Mouse (Mus musculus) midbrain, embryonic 12.5 days (tissue): ENCODE measurements around the gene Slc46a1. TPM values are rescaled to one million over a fixed set of nuclear protein-coding genes. Genes with fewer than 3 reads are reported as not detected.

Experiments
- ATAC-seq: fragments of 200-750 bp; cut with Nextera tagmentation; 2 replicates; pipeline ENCODE4 v1.8.0; 2017; ENCODE audit warnings: low read depth, moderate TSS enrichment, moderate library complexity; ENCODE audit not compliant: low FRiP score
- H3K27ac ChIP-seq: fragments of 300-500 bp; sonication (generic); replicated peaks from 2 replicates; pipeline ENCODE4 v1.5.1; 2016; ENCODE audit warnings: mild to moderate bottlenecking
- H3K27me3 ChIP-seq: fragments of 300-500 bp; sonication (generic); 2 replicates; pipeline ENCODE4 v1.6.1; 2016; ENCODE audit warnings: mild to moderate bottlenecking
- H3K36me3 ChIP-seq: fragments of 300-500 bp; sonication (generic); 2 replicates; pipeline ENCODE4 v1.6.1; 2016
- H3K4me1 ChIP-seq: fragments of 300-500 bp; sonication (generic); 2 replicates; pipeline ENCODE4 v1.6.1; 2016
- H3K4me2 ChIP-seq: fragments of 300-500 bp; sonication (generic); replicated peaks from 2 replicates; pipeline ENCODE4 v1.6.1; 2016; ENCODE audit warnings: mild to moderate bottlenecking, moderate library complexity
- H3K4me3 ChIP-seq: fragments of 300-500 bp; sonication (generic); 2 replicates; pipeline ENCODE4 v1.5.1; 2016; ENCODE audit warnings: mild to moderate bottlenecking
- H3K9ac ChIP-seq: fragments of 300-500 bp; sonication (generic); replicated peaks from 2 replicates; pipeline ENCODE4 v1.6.1; 2016; ENCODE audit warnings: mild to moderate bottlenecking, moderate library complexity
- H3K9me3 ChIP-seq: fragments of 300-500 bp; sonication (generic); 2 replicates; pipeline ENCODE4 v1.6.1; 2016; ENCODE audit warnings: mild to moderate bottlenecking
- WGBS: fragments of 180-500 bp; shearing (Covaris S2); methylation state at CpG from one replicate; pipeline ENCODE4 v1.1.7; 2016; 5-methylcytosine and 5-hydroxymethylcytosine counted together
- polyA plus RNA-seq: library from polyadenylated mRNA; unstranded; fragments of >200 nt; fragmentation: Nextera tagmentation; extraction: Ambion mirVana; gene quantifications from 2 replicates; pipeline ENCODE4 v1.2.1, GENCODE M21; 2016

Gene Slc46a1
- polyA plus RNA-seq, 1 experiment from 2014 or later: 17.8 TPM

- Histone ChIP-seq H3K4me3 (peak overlapping the region; percentile 30), H3K36me3 (peaks cover 19% of the 10 kb centered on the region), H3K4me2 (peak overlapping the region; percentile 55), H3K27me3 (peaks cover 69% of the 10 kb centered on the region), H3K27ac (0 out of 2 replicates have a peak overlapping the region, but pooled peaks have one; percentile 1), H3K9me3 (no peaks in the 10 kb centered on the region), H3K4me1 (peaks cover 13% of the 10 kb centered on the region), H3K9ac (peak overlapping the region; percentile 48)
- peak; percentile 49 for ATAC-seq
- WGBS: 8% methylated on average over 48 of the region's 48 CpGs
Observed at GRCm38 (mm10) chr11:78490781-78491241, 25.3 kb downstream of the Slc46a1 start.

- peak overlapping the region; percentile 89 for H3K4me3 ChIP-seq
- H3K9me3 ChIP-seq: no peaks in the 10 kb centered on the region
- peak overlapping the region; percentile 89 for H3K4me2 ChIP-seq
- H3K27ac ChIP-seq: no peak overlapping the region
- no peaks in the 10 kb centered on the region for H3K36me3 ChIP-seq
- H3K4me1 ChIP-seq: peaks cover 31% of the 10 kb centered on the region
- WGBS: 7% methylated on average over 6 of the region's 6 CpGs
- no peak for ATAC-seq
- peaks cover 54% of the 10 kb centered on the region for H3K27me3 ChIP-seq
- peak overlapping the region; percentile 90 for H3K9ac ChIP-seq
Observed at GRCm38 (mm10) chr11:78495904-78496303, 30.4 kb downstream of the Slc46a1 start.

- ATAC-seq: peak; percentile 82
- H3K36me3 ChIP-seq: no peaks in the 10 kb centered on the region
- peak overlapping the region; percentile 90 for H3K9ac ChIP-seq
- H3K4me1 ChIP-seq: peaks cover 27% of the 10 kb centered on the region
- no peaks in the 10 kb centered on the region for H3K9me3 ChIP-seq
- H3K4me2 ChIP-seq: peak overlapping the region; percentile 89
- under 1% methylated on average over 44 of the region's 44 CpGs for WGBS
- H3K27me3 ChIP-seq: peaks cover 49% of the 10 kb centered on the region
- peak overlapping the region; percentile 89 for H3K4me3 ChIP-seq
- H3K27ac ChIP-seq: peak overlapping the region; percentile 90
Observed at GRCm38 (mm10) chr11:78497071-78497541, 31.6 kb downstream of the Slc46a1 start.

- Histone ChIP-seq H3K9me3 (no peaks in the 10 kb centered on the region), H3K9ac (peak within 1 kb of the TSS; percentile 90), H3K27me3 (peaks cover 49% of the 10 kb centered on the region), H3K4me3 (peak within 1 kb of the TSS; percentile 89), H3K4me2 (peak within 1 kb of the TSS; percentile 89), H3K4me1 (peaks cover 27% of the 10 kb centered on the region), H3K27ac (peak within 1 kb of the TSS; percentile 90), H3K36me3 (no peaks in the 10 kb centered on the region)
- 2% methylated on average over 35 of the region's 36 CpGs for WGBS
- peak; percentile 93 for ATAC-seq
Observed at GRCm38 (mm10) chr11:78497544-78498522, 32.3 kb downstream of the Slc46a1 start, which contains the start of gene Sarm1. Gene Sarm1, minus strand, starts transcription at chr11:78497754.

GRCm38 (mm10) chr11:78499004-78499403 lies 33.5 kb downstream of the Slc46a1 start, which contains the start of gene Vtn:
Gene Vtn, plus strand, starts transcription at chr11:78499091.
- H3K4me1 ChIP-seq: peaks cover 27% of the 10 kb centered on the region
- H3K9ac ChIP-seq: peak within 1 kb of the TSS; percentile 53; the same call in 1 of the 2 replicates
- H3K4me2 ChIP-seq: peak within 1 kb of the TSS; percentile 89
- 32% methylated on average over 7 of the region's 7 CpGs for WGBS
- peak within 1 kb of the TSS; percentile 90 for H3K27ac ChIP-seq
- no peaks in the 10 kb centered on the region for H3K36me3 ChIP-seq
- H3K27me3 ChIP-seq: peaks cover 48% of the 10 kb centered on the region
- H3K4me3 ChIP-seq: peak within 1 kb of the TSS; percentile 89
- ATAC-seq: no peak
- H3K9me3 ChIP-seq: no peaks in the 10 kb centered on the region

- H3K27ac ChIP-seq: no peak overlapping the region
- H3K4me3 ChIP-seq: no peak overlapping the region
- ATAC-seq: no peak
- no peaks in the 10 kb centered on the region for H3K36me3 ChIP-seq
- H3K9me3 ChIP-seq: no peaks in the 10 kb centered on the region
- WGBS: 41% methylated on average over 16 of the region's 16 CpGs
- H3K4me2 ChIP-seq: peak overlapping the region; percentile 10; the same call in 1 of the 2 replicates
- peaks cover 43% of the 10 kb centered on the region for H3K27me3 ChIP-seq
- no peak overlapping the region for H3K9ac ChIP-seq
- peaks cover 27% of the 10 kb centered on the region for H3K4me1 ChIP-seq
Observed at GRCm38 (mm10) chr11:78499543-78499942, 34.0 kb downstream of the Slc46a1 start.

- Histone ChIP-seq H3K4me2 (0 out of 2 replicates have a peak overlapping the region, but pooled peaks have one; percentile 0), H3K4me1 (peaks cover 25% of the 10 kb centered on the region), H3K4me3 (no peak overlapping the region), H3K36me3 (no peaks in the 10 kb centered on the region), H3K9ac (no peak overlapping the region), H3K9me3 (no peaks in the 10 kb centered on the region), H3K27ac (no peak overlapping the region), H3K27me3 (peaks cover 34% of the 10 kb centered on the region; the same call in 1 of the 2 replicates)
- WGBS: 76% methylated on average over 9 of the region's 9 CpGs
- no peak for ATAC-seq
Observed at GRCm38 (mm10) chr11:78500623-78501202, 35.2 kb downstream of the Slc46a1 start.

- no peak for ATAC-seq
- Histone ChIP-seq H3K9me3 (no peaks in the 10 kb centered on the region), H3K27ac (no peak overlapping the region), H3K36me3 (peaks cover 7% of the 10 kb centered on the region), H3K4me3 (no peak overlapping the region), H3K9ac (no peak overlapping the region), H3K4me2 (no peak overlapping the region), H3K27me3 (peaks cover 29% of the 10 kb centered on the region; the same call in 1 of the 2 replicates), H3K4me1 (peaks cover 17% of the 10 kb centered on the region)
- 76% methylated on average over 20 of the region's 20 CpGs for WGBS
Observed at GRCm38 (mm10) chr11:78501529-78501928, 36.0 kb downstream of the Slc46a1 start.

- no peak within 1 kb of the TSS for H3K4me3 ChIP-seq
- no peak for ATAC-seq
- peaks cover 29% of the 10 kb centered on the region; the same call in 1 of the 2 replicates for H3K27me3 ChIP-seq
- peaks cover 22% of the 10 kb centered on the region for H3K36me3 ChIP-seq
- no peak within 1 kb of the TSS for H3K27ac ChIP-seq
- no peaks in the 10 kb centered on the region for H3K9me3 ChIP-seq
- H3K4me1 ChIP-seq: peaks cover 10% of the 10 kb centered on the region; the same call in 1 of the 2 replicates
- 72% methylated on average over 7 of the region's 7 CpGs for WGBS
- no peak within 1 kb of the TSS for H3K4me2 ChIP-seq
- no peak within 1 kb of the TSS for H3K9ac ChIP-seq
Observed at GRCm38 (mm10) chr11:78502909-78503650, 37.6 kb downstream of the Slc46a1 start, which contains the start of gene Sebox. Gene Sebox, plus strand, starts transcription at chr11:78503447.

GRCm38 (mm10) chr11:78505430-78505829 lies 39.9 kb downstream of the Slc46a1 start:
- 77% methylated on average over 3 of the region's 3 CpGs for WGBS
- Histone ChIP-seq H3K27me3 (peaks cover 10% of the 10 kb centered on the region; the same call in 1 of the 2 replicates), H3K4me3 (no peak overlapping the region), H3K4me1 (no peaks in the 10 kb centered on the region), H3K4me2 (no peak overlapping the region), H3K9me3 (no peaks in the 10 kb centered on the region), H3K27ac (no peak overlapping the region), H3K36me3 (peaks cover 33% of the 10 kb centered on the region), H3K9ac (no peak overlapping the region)
- ATAC-seq: no peak

GRCm38 (mm10) chr11:78509148-78509547 lies 43.7 kb downstream of the Slc46a1 start:
- Histone ChIP-seq H3K36me3 (peaks cover 38% of the 10 kb centered on the region), H3K9me3 (no peaks in the 10 kb centered on the region), H3K27ac (no peak overlapping the region), H3K4me3 (no peak overlapping the region), H3K9ac (no peak overlapping the region), H3K4me1 (peaks cover 18% of the 10 kb centered on the region), H3K4me2 (no peak overlapping the region), H3K27me3 (no peaks in the 10 kb centered on the region)
- ATAC-seq: no peak
- WGBS: 84% methylated on average over 5 of the region's 5 CpGs
